Mouse (Mus musculus): ENCODE results near the gene Gm17783.

DNA sequence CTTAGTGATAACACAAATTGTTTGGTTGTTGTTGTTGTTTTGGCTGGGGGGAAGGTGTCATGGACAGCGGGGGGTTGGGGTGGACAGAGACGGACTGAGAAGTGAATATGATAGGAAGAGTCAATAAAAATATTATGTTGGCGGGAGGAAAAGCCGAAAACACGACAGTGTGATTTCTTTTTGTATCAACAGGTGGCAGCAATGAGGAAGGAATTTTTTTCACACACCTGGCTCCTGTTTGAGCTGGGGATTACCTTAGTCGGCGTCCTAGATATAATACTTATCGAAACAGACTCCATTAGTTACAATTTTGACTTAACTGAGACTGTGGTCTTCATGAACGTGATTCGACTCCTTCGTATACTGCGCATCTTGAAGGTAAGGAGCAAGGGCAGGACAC, 48.0 kb upstream of the Gm17783 start:
- no peak for TF ChIP-seq TAL1 (conservative IDR thresholded peaks at IDR 0.05; ENCODE audit: low read depth, low read length)
- no peak for TF ChIP-seq GATA1 (IDR thresholded peaks at IDR 0.05; ENCODE audit: borderline replicate concordance, low read length)
- no peak for TF ChIP-seq CTCF (IDR thresholded peaks at IDR 0.05; ENCODE audit: low read depth, low read length)

All from G1E (cell line).